Mouse (Mus musculus) liver, adult 2 months (tissue): ENCODE results near the gene Slc9a1. TPM values are rescaled to one million over a fixed set of nuclear protein-coding genes. Genes with fewer than 3 reads are reported as not detected.

ENCODE experiments used
- DNase-seq: peaks from one replicate; pipeline ENCODE4 v3.0.0-alpha.2; 2011; ENCODE audit warnings: low read depth, low spot score; ENCODE audit errors: extremely low read depth
- H3K27ac ChIP-seq: fragments of 200-500 bp; replicated peaks from 2 replicates; pipeline ENCODE4 v1.5.1; 2012; ENCODE audit warnings: low read depth, mild to moderate bottlenecking, control low read depth, inconsistent platforms, low read length; ENCODE audit not compliant: insufficient read depth
- H3K27me3 ChIP-seq: fragments of 200-500 bp; 2 replicates; pipeline ENCODE4 v1.6.1; 2012; ENCODE audit warnings: mild to moderate bottlenecking, moderate library complexity, low read length, inconsistent platforms; ENCODE audit not compliant: control insufficient read depth, insufficient read depth
- H3K36me3 ChIP-seq: fragments of 200-500 bp; 2 replicates; pipeline ENCODE4 v1.6.1; 2012; ENCODE audit warnings: low read length, inconsistent platforms; ENCODE audit not compliant: control insufficient read depth, insufficient read depth
- H3K4me1 ChIP-seq: fragments of 200-500 bp; 2 replicates; pipeline ENCODE4 v1.6.1; 2011; ENCODE audit warnings: low read length; ENCODE audit not compliant: control insufficient read depth, insufficient read depth
- H3K4me3 ChIP-seq: fragments of 200-500 bp; 2 replicates; pipeline ENCODE4 v1.5.1; 2011; ENCODE audit warnings: low read depth, mild to moderate bottlenecking, control low read depth, low read length, moderate library complexity; ENCODE audit not compliant: insufficient read depth
- H3K79me2 ChIP-seq: fragments of 200-500 bp; 2 replicates; pipeline ENCODE4 v1.6.1; 2012; ENCODE audit warnings: inconsistent platforms, mild to moderate bottlenecking, low read length, moderate library complexity; ENCODE audit not compliant: control insufficient read depth, insufficient read depth
- H3K9ac ChIP-seq: fragments of 200-500 bp; 2 replicates; pipeline ENCODE4 v1.6.1; 2012; ENCODE audit warnings: low read depth, mild to moderate bottlenecking, control low read depth, inconsistent platforms, low read length
- CTCF ChIP-seq: fragments of 200-500 bp; IDR thresholded peaks from 2 replicates; pipeline ENCODE4 v1.5.1; 2011; ENCODE audit warnings: low read depth, low read length, control low read depth
- POLR2A ChIP-seq: fragments of 200-500 bp; IDR thresholded peaks from 2 replicates; pipeline ENCODE4 v1.6.1; 2011; ENCODE audit warnings: low read length, control low read depth; ENCODE audit not compliant: insufficient read depth; ENCODE audit errors: extremely low read depth
- WGBS: fragments of 180-500 bp; shearing (Covaris S2); methylation state at CpG from one replicate; pipeline ENCODE4 v1.1.7; 2018; 5-methylcytosine and 5-hydroxymethylcytosine counted together
- polyA plus RNA-seq: library from polyadenylated mRNA; depleted of rRNA; stranded (reverse); fragments of >200 nt; gene quantifications from 2 replicates; pipeline ENCODE4 v1.2.3, GENCODE M21; 2012
- total RNA-seq: library from RNA; depleted of rRNA; stranded (reverse); fragments of >200 nt; gene quantifications from 2 replicates; pipeline ENCODE4 v1.2.3, GENCODE M21; 2014

Gene Slc9a1
- total and polyA plus RNA-seq, 2 experiments, result 1.5 to 9.2 TPM

- no peaks in the 10 kb centered on the region for H3K27me3 ChIP-seq
- no peak for DNase-seq
- WGBS, result 78% methylated on average over 4 of the region's 4 CpGs
- 0 out of 2 replicates have a peak, but pooled peaks have one; percentile 23 for TF ChIP-seq CTCF
- no peak for TF ChIP-seq POLR2A
- H3K9ac ChIP-seq, result no peak overlapping the region
- no peaks in the 10 kb centered on the region for H3K4me1 ChIP-seq
- no peak overlapping the region for H3K4me3 ChIP-seq
- H3K79me2 ChIP-seq, result no peaks in the 10 kb centered on the region
- H3K27ac ChIP-seq, result no peak overlapping the region
- no peaks in the 10 kb centered on the region for H3K36me3 ChIP-seq
Measured at GRCm38 (mm10) chr4:133347624-133348023, 21.9 kb upstream of the Slc9a1 start.

GRCm38 (mm10) chr4:133348051-133348775, 21.3 kb upstream of the Slc9a1 start:
- Histone ChIP-seq H3K27me3 (no peaks in the 10 kb centered on the region), H3K4me1 (no peaks in the 10 kb centered on the region), H3K4me3 (no peak overlapping the region), H3K9ac (no peak overlapping the region), H3K27ac (no peak overlapping the region), H3K79me2 (no peaks in the 10 kb centered on the region), H3K36me3 (no peaks in the 10 kb centered on the region)
- 66% methylated on average over 5 of the region's 5 CpGs for WGBS
- no peak for DNase-seq
- TF ChIP-seq CTCF (no peak), POLR2A (no peak)

GRCm38 (mm10) chr4:133352797-133353196, 16.7 kb upstream of the Slc9a1 start:
- no peak overlapping the region for H3K27ac ChIP-seq
- no peaks in the 10 kb centered on the region for H3K27me3 ChIP-seq
- 78% methylated on average over 10 of the region's 10 CpGs for WGBS
- no peaks in the 10 kb centered on the region for H3K4me1 ChIP-seq
- no peak for DNase-seq
- no peak overlapping the region for H3K4me3 ChIP-seq
- no peaks in the 10 kb centered on the region for H3K36me3 ChIP-seq
- no peaks in the 10 kb centered on the region for H3K79me2 ChIP-seq
- TF ChIP-seq CTCF (no peak), POLR2A (no peak)
- H3K9ac ChIP-seq, result no peak overlapping the region

- no peak for DNase-seq
- Histone ChIP-seq H3K9ac (no peak within 1 kb of the TSS), H3K27ac (no peak within 1 kb of the TSS), H3K27me3 (no peaks in the 10 kb centered on the region), H3K36me3 (no peaks in the 10 kb centered on the region), H3K4me3 (no peak within 1 kb of the TSS), H3K4me1 (no peaks in the 10 kb centered on the region), H3K79me2 (no peaks in the 10 kb centered on the region)
- 77% methylated on average over 23 of the region's 23 CpGs for WGBS
- no peak for TF ChIP-seq CTCF
- TF ChIP-seq POLR2A, result no peak
Measured at GRCm38 (mm10) chr4:133353367-133354365, 15.8 kb upstream of the Slc9a1 start, which contains the start of gene Wdtc1. Gene Wdtc1 (minus strand): TSS chr4:133353481.

GRCm38 (mm10) chr4:133354641-133355040, 14.9 kb upstream of the Slc9a1 start:
- WGBS, result 94% methylated on average over 6 of the region's 6 CpGs
- H3K4me1 ChIP-seq, result no peaks in the 10 kb centered on the region
- no peak for DNase-seq
- H3K79me2 ChIP-seq, result no peaks in the 10 kb centered on the region
- H3K36me3 ChIP-seq, result no peaks in the 10 kb centered on the region
- no peak overlapping the region for H3K27ac ChIP-seq
- H3K27me3 ChIP-seq, result no peaks in the 10 kb centered on the region
- H3K9ac ChIP-seq, result no peak overlapping the region
- no peak overlapping the region for H3K4me3 ChIP-seq
- TF ChIP-seq POLR2A (no peak), CTCF (no peak)
